Mouse (Mus musculus) liver, adult 2 months (tissue): ENCODE results near the gene Unk.

ENCODE experiments used
- CTCF ChIP-seq: fragments of 200-500 bp; IDR thresholded peaks from 2 replicates; pipeline ENCODE4 v1.5.1; 2011; ENCODE audit warnings: low read depth, low read length, control low read depth
- POLR2A ChIP-seq: fragments of 200-500 bp; IDR thresholded peaks from 2 replicates; pipeline ENCODE4 v1.6.1; 2011; ENCODE audit warnings: low read length, control low read depth; ENCODE audit not compliant: insufficient read depth; ENCODE audit errors: extremely low read depth

DNA sequence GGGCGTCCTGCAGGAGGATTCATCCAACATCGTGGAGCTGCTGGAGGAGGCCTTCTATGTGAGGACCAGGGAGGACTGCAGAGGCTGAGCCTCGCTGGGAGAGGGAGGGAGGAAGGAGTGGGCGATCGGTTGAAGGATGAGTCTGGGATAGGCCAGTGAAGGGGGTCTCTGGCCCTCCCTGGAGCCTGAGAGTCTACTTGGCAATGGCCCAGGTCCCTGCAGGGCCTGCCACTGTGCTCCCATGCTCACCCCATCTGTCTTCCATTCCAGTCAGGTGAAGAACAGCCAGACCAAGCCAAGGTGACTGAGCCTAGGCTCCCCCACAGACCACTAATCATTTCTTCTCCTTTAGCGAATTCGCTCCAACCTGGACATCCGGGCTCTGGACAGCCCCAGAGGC is 46.8 kb upstream of the Unk start:
- TF ChIP-seq CTCF (no peak), POLR2A (no peak)
